Mouse (Mus musculus): Measurements from ENCODE around the gene Tekt2.

Tekt2 gene

GRCm38 (mm10) chr4:126325281-126325861 lies at the start of gene Tekt2:
Gene Tekt2, minus strand, starts transcription at chr4:126325688.
- DNase-seq (ENCODE audit: low read depth), result no peak

- no peak for DNase-seq (ENCODE audit: low read depth)
Observed at GRCm38 (mm10) chr4:126371497-126371896, 46.0 kb upstream of the Tekt2 start.

GRCm38 (mm10) chr4:126360069-126360468 lies 34.6 kb upstream of the Tekt2 start:
- no peak for DNase-seq (ENCODE audit: low read depth)

GRCm38 (mm10) chr4:126343451-126343850 lies 18.0 kb upstream of the Tekt2 start:
- DNase-seq (ENCODE audit: low read depth), result no peak

- DNase-seq (ENCODE audit: low read depth), result no peak
Observed at GRCm38 (mm10) chr4:126339461-126339860, 14.0 kb upstream of the Tekt2 start.

GRCm38 (mm10) chr4:126332358-126332757 lies 6.9 kb upstream of the Tekt2 start:
- DNase-seq (ENCODE audit: low read depth), result peak; percentile 47

GRCm38 (mm10) chr4:126331751-126332150 lies 6.3 kb upstream of the Tekt2 start:
- DNase-seq (ENCODE audit: low read depth), result no peak

GRCm38 (mm10) chr4:126330295-126330694 lies 4.8 kb upstream of the Tekt2 start:
- DNase-seq (ENCODE audit: low read depth), result no peak

GRCm38 (mm10) chr4:126326036-126326435 lies 548 bp upstream of the Tekt2 start:
- DNase-seq (ENCODE audit: low read depth), result no peak

- DNase-seq (ENCODE audit: low read depth), result no peak
Observed at GRCm38 (mm10) chr4:126324861-126325260, 627 bp downstream of the Tekt2 start.

GRCm38 (mm10) chr4:126322646-126323045 lies 2.8 kb downstream of the Tekt2 start:
- no peak for DNase-seq (ENCODE audit: low read depth)

GRCm38 (mm10) chr4:126321854-126322511 lies 3.5 kb downstream of the Tekt2 start:
- no peak for DNase-seq (ENCODE audit: low read depth)

GRCm38 (mm10) chr4:126321111-126321853 lies 4.2 kb downstream of the Tekt2 start, which contains the start of gene Adprhl2:
Gene Adprhl2, minus strand, starts transcription at chr4:126321703.
- DNase-seq (ENCODE audit: low read depth), result peak; percentile 99

GRCm38 (mm10) chr4:126319806-126320205 lies 5.7 kb downstream of the Tekt2 start:
- DNase-seq (ENCODE audit: low read depth), result no peak

GRCm38 (mm10) chr4:126316443-126317040 lies 8.9 kb downstream of the Tekt2 start:
- DNase-seq (ENCODE audit: low read depth), result no peak

- DNase-seq (ENCODE audit: low read depth), result no peak
Observed at GRCm38 (mm10) chr4:126315931-126316330, 9.6 kb downstream of the Tekt2 start.

GRCm38 (mm10) chr4:126314393-126314792 lies 11.1 kb downstream of the Tekt2 start:
- no peak for DNase-seq (ENCODE audit: low read depth)

- DNase-seq (ENCODE audit: low read depth), result no peak
Observed at GRCm38 (mm10) chr4:126313202-126313601, 12.3 kb downstream of the Tekt2 start.

GRCm38 (mm10) chr4:126311566-126312200 lies 13.8 kb downstream of the Tekt2 start:
- no peak for DNase-seq (ENCODE audit: low read depth)

GRCm38 (mm10) chr4:126310344-126310743 lies 15.1 kb downstream of the Tekt2 start:
- DNase-seq (ENCODE audit: low read depth), result no peak

- DNase-seq (ENCODE audit: low read depth), result peak; percentile 77
Observed at GRCm38 (mm10) chr4:126309922-126310309, 15.6 kb downstream of the Tekt2 start.
